In the genomic region with DNA sequence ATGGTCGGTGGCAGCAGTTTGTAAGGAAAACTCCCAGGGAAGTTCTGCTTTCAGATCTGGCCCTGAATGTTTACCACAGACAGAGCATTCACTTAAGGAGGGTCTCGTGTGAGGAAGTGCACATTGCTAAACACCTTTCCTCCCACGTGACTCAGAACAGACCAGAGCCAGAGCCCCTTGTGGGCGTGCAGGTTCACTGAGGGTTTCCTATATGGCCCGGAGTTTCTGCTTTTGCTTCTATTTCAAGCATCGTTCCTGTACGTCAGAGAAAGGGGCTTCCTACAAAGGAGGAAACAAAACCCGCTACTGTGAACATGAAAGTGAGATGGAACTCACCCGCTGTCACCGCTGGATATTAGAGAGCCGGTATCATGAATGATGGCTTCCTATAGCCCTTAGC, we compare ENCODE assay signal across 11 mouse cellular contexts.
DNase-seq lines count a peak whose midpoint lies in the region; ATAC-seq and TF ChIP-seq lines count a peak whose summit lies in the region.
"Had no signal": no experiment of that assay in that cellular context is flagged by ENCODE, and none has a peak within 500 bp of the region (broad histone marks: within the 10 kb centered on the region; RNA-seq: fewer than 3 reads in every experiment).

No protein-coding gene starts in this region.

- peak; percentile 82 for ATAC-seq in activated CD4-positive, CD25-positive, alpha-beta regulatory T cell, adult 4 months
- no peak for ATAC-seq in lung, postnatal 0 days
- no peak for ATAC-seq in neural tube, embryonic 15.5 days (ENCODE audit: low FRiP score)

- no peak overlapping the region for H3K4me3 ChIP-seq in lung, postnatal 0 days (ENCODE audit: low read depth, low read length)
- H3K4me3 ChIP-seq in neural tube, embryonic 15.5 days (replicated peaks), result no peak overlapping the region
- H3K4me3 ChIP-seq: erythroblast, embryonic 14.5 days; lung, embryonic 15.5 days had no signal

- H3K36me3 ChIP-seq in lung, postnatal 0 days (ENCODE audit: insufficient read depth, low read length), result no peaks in the 10 kb centered on the region
- H3K36me3 ChIP-seq in neural tube, embryonic 15.5 days, result no peaks in the 10 kb centered on the region
- H3K36me3 ChIP-seq: lung, embryonic 15.5 days had no signal

- DNase-seq in adrenal gland, postnatal 14 days, result peak; percentile 15
- no peak for DNase-seq in adrenal gland, adult 2 months
- peak; percentile 57 for DNase-seq in lung, postnatal 0 days (ENCODE audit: low spot score)
- DNase-seq in spleen, adult 18-20 months, result peak; percentile 47 to 71
- DNase-seq in retina, embryonic 14.5 days (ENCODE audit: low spot score), result no peak
- no peak for DNase-seq in adrenal gland, postnatal 10 days
- DNase-seq: cerebellum, adult 11 months had no signal

- H3K27ac ChIP-seq in lung, postnatal 0 days (ENCODE audit: low read length), result no peak overlapping the region
- no peak overlapping the region for H3K27ac ChIP-seq in neural tube, embryonic 15.5 days (replicated peaks)
- H3K27ac ChIP-seq: lung, embryonic 15.5 days had no signal

- no peak for TF ChIP-seq CTCF in lung, postnatal 0 days (IDR thresholded peaks at IDR 0.05)

- H3K9ac ChIP-seq in lung, postnatal 0 days (replicated peaks; ENCODE audit: low read depth), result no peak overlapping the region
- H3K9ac ChIP-seq in neural tube, embryonic 15.5 days (replicated peaks), result no peak overlapping the region
- H3K9ac ChIP-seq: lung, embryonic 15.5 days had no signal

- 50% methylated on average over 11 of the region's 11 CpGs for WGBS in lung, postnatal 0 days
- WGBS in neural tube, embryonic 15.5 days, result 80% methylated on average over 11 of the region's 11 CpGs

- H3K4me2 ChIP-seq in lung, postnatal 0 days (replicated peaks; ENCODE audit: low read depth, low read length), result no peak overlapping the region
- H3K4me2 ChIP-seq in neural tube, embryonic 15.5 days, result no peak overlapping the region
- H3K4me2 ChIP-seq: lung, embryonic 15.5 days had no signal

- no peaks in the 10 kb centered on the region for H3K9me3 ChIP-seq in lung, postnatal 0 days (ENCODE audit: low read length)
- H3K9me3 ChIP-seq in neural tube, embryonic 15.5 days (replicated peaks), result no peaks in the 10 kb centered on the region
- H3K9me3 ChIP-seq: lung, embryonic 15.5 days had no signal

- H3K4me1 ChIP-seq in lung, postnatal 0 days (ENCODE audit: insufficient read depth, low read depth, low read length), result no peaks in the 10 kb centered on the region
- no peaks in the 10 kb centered on the region; the same call in 1 of the 2 replicates for H3K4me1 ChIP-seq in neural tube, embryonic 15.5 days

- H3K27me3 ChIP-seq in lung, postnatal 0 days (replicated peaks; ENCODE audit: insufficient read depth, low read length), result no peaks in the 10 kb centered on the region
- H3K27me3 ChIP-seq in neural tube, embryonic 15.5 days (replicated peaks), result no peaks in the 10 kb centered on the region
- H3K27me3 ChIP-seq: lung, embryonic 15.5 days had no signal

- TF ChIP-seq EP300 in lung, postnatal 0 days (IDR thresholded peaks at IDR 0.05), result no peak

Comparison
In these comparisons a context has a peak if more than half of its experiments do, and no peak if none do; other contexts are left out.
1. DNase-seq: peak in adrenal gland, postnatal 14 days (single experiment), lung, postnatal 0 days (single experiment) and spleen, adult 18-20 months (2 of 2); none in adrenal gland, adult 2 months (single experiment), retina, embryonic 14.5 days (single experiment) and adrenal gland, postnatal 10 days (single experiment).